Mouse (Mus musculus) spleen, adult 2 months (tissue): ENCODE results near the gene Hsd17b11.

Experiments used
- CTCF ChIP-seq: fragments of 200-500 bp; IDR thresholded peaks from 2 replicates; pipeline ENCODE4 v1.5.1; 2011; ENCODE audit warnings: mild to moderate bottlenecking, inconsistent platforms; ENCODE audit not compliant: insufficient read depth, insufficient read length, insufficient replicate concordance; ENCODE audit errors: extremely low read depth
- POLR2A ChIP-seq: fragments of 200-500 bp; IDR thresholded peaks from 2 replicates; pipeline ENCODE4 v1.6.1; 2011; ENCODE audit warnings: low read depth, low read length, inconsistent platforms

- TF ChIP-seq CTCF (no peak), POLR2A (no peak)
Observed at GRCm38 (mm10) chr5:103975736-103976135, 46.0 kb downstream of the Hsd17b11 start.
